Mouse (Mus musculus) lung, postnatal 0 days (tissue): ENCODE measurements around the gene Drc1.

Source experiments
- CTCF ChIP-seq: IDR thresholded peaks from 2 replicates; pipeline ENCODE4 v1.5.1; 2016; ENCODE audit warnings: antibody characterized with exemption, mild to moderate bottlenecking
- EP300 ChIP-seq: IDR thresholded peaks from 2 replicates; pipeline ENCODE4 v1.6.1; 2016; ENCODE audit warnings: antibody characterized with exemption, mild to moderate bottlenecking, control low read depth

DNA sequence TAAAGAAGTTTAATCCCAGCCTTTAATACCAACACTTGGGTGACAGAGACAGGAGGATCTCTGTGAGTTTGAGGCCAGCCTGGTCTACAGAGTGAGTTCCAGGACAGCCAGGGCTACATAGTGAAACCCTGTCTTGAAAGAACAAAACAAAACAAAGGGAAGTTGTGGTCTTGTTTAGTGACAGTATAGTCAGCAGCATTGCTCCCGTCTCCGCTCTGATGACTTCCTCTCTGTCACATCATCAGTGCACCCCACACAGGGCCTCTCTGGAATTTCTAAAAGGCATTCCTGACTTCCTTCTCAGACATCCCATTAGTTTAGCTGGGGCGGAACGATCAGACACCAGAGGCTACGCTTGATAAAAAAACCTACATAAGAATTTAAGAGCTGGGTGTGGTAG is 62.7 kb downstream of the Drc1 start:
- no peak for TF ChIP-seq CTCF
- no peak for TF ChIP-seq EP300
